Comparison of ENCODE assay signal across 19 mouse cellular contexts in the genomic region with DNA sequence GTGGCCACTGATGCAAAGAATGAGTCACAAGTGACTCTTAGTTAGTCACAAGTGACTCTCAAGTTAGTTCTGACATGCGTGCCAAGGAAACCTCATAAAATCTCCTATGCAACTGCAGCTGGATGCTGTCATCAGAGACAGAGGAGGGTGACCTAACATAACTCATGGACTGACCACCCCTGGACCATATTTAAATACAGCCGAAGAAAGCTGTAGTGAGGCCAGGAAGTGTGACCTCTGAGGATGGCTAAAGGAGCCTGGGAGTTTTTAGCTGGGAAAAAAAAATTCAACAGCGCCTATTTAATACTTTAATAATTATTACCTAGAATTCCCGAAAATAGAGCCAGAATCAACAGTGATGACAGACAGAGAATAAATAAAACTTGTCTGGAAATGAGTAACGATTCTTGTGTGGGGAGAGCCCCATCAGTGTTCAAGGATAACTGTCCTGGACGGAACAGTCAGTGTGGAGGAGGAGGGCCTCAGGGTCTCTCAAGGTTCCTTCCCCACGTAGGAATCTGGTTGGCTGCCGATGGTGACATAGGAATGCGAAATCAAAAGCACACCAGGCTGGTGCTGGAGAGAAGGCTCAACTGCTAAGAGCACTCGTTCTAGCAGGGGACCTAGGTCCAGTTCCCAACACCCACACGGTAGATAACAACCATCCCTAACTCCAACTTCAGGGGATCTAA. TPM values are rescaled to one million over a fixed set of nuclear protein-coding genes. Genes with fewer than 3 reads are reported as not detected.
DNase-seq lines count a peak whose midpoint lies in the region; ATAC-seq and TF ChIP-seq lines count a peak whose summit lies in the region.
"Had no signal": no experiment of that assay in that cellular context is flagged by ENCODE, and none has a peak within 500 bp of the region (broad histone marks: within the 10 kb centered on the region; RNA-seq: fewer than 3 reads in every experiment).

No protein-coding gene starts in this region.

- TF ChIP-seq POLR2A in heart, adult 2 months (IDR thresholded peaks at IDR 0.05; ENCODE audit: insufficient read depth, low read depth, low read length) = no peak
- no peak for TF ChIP-seq POLR2A in embryonic fibroblast, embryonic 13.5 days (IDR thresholded peaks at IDR 0.05; ENCODE audit: low read depth, low read length)

- no peak for TF ChIP-seq CTCF in heart, adult 2 months (IDR thresholded peaks at IDR 0.05)
- TF ChIP-seq CTCF in embryonic fibroblast, embryonic 13.5 days (IDR thresholded peaks at IDR 0.05; ENCODE audit: borderline replicate concordance, insufficient read depth, low read length) = no peak

- no peaks in the 10 kb centered on the region for H3K9me3 ChIP-seq in forebrain, embryonic 12.5 days
- H3K9me3 ChIP-seq: embryonic facial prominence, embryonic 13.5 days; heart, embryonic 10.5 days; hindbrain, embryonic 10.5 days; liver, embryonic 13.5 days; neural tube, embryonic 15.5 days had no signal

- no peaks in the 10 kb centered on the region for H3K4me1 ChIP-seq in heart, adult 2 months (ENCODE audit: control insufficient read depth, insufficient read depth, low read length)
- H3K4me1 ChIP-seq in embryonic fibroblast, embryonic 13.5 days (ENCODE audit: control insufficient read depth, insufficient read depth, low read length) = peaks cover 4% of the 10 kb centered on the region; the same call in 1 of the 2 replicates
- H3K4me1 ChIP-seq in forebrain, embryonic 12.5 days = no peaks in the 10 kb centered on the region
- H3K4me1 ChIP-seq: neural tube, embryonic 15.5 days had no signal

- H3K36me3 ChIP-seq in heart, adult 2 months (ENCODE audit: control insufficient read depth, insufficient read depth, low read length) = no peaks in the 10 kb centered on the region
- no peaks in the 10 kb centered on the region for H3K36me3 ChIP-seq in forebrain, embryonic 12.5 days (replicated peaks)
- H3K36me3 ChIP-seq: embryonic facial prominence, embryonic 13.5 days; liver, embryonic 13.5 days; neural tube, embryonic 15.5 days had no signal

- no peak overlapping the region for H3K4me2 ChIP-seq in forebrain, embryonic 12.5 days
- H3K4me2 ChIP-seq: embryonic facial prominence, embryonic 13.5 days; liver, embryonic 13.5 days; neural tube, embryonic 15.5 days had no signal

- TF ChIP-seq EP300 in heart, adult 2 months (IDR thresholded peaks at IDR 0.05; ENCODE audit: insufficient read depth, low read depth, low read length) = no peak

- no peak for ATAC-seq in megakaryocyte-erythroid progenitor cell, adult 5-6 weeks (replicated peaks; ENCODE audit: low FRiP score, low TSS enrichment, poor library complexity, severe bottlenecking)
- no peak for ATAC-seq in inflammation-experienced regulatory T-cells, adult 6 months
- ATAC-seq in forebrain, embryonic 12.5 days (ENCODE audit: low FRiP score) = no peak
- ATAC-seq: forebrain, embryonic 14.5 days had no signal

- peak; percentile 40 to 46 for DNase-seq in heart, postnatal 10 days
- no peak for DNase-seq in heart, adult 2 months
- DNase-seq in 3T3-L1 (ENCODE audit: low read depth, low spot score) = peak; percentile 96
- DNase-seq in kidney, postnatal 25 days = peak; percentile 47 to 63
- DNase-seq: adrenal gland, postnatal 25 days; cerebellum, postnatal 25 days; layer of hippocampus, adult 9-11 months; liver, embryonic 13.5 days; retina, postnatal 1 day had no signal

- intact Hi-C loops in heart, postnatal 10 days (cut with DNase I) = no loop called here
- intact Hi-C loops in heart, adult 2 months (cut with DNase I) = no loop called here

- H3K27ac ChIP-seq in heart, adult 2 months = no peak overlapping the region
- peak overlapping the region; percentile 48; the same call in 1 of the 2 replicates for H3K27ac ChIP-seq in embryonic fibroblast, embryonic 13.5 days (ENCODE audit: insufficient read depth, low read length)
- no peak overlapping the region for H3K27ac ChIP-seq in forebrain, embryonic 12.5 days
- H3K27ac ChIP-seq: embryonic facial prominence, embryonic 13.5 days; heart, embryonic 10.5 days; hindbrain, embryonic 10.5 days; liver, embryonic 13.5 days; macrophage; neural tube, embryonic 15.5 days had no signal

- H3K4me3 ChIP-seq in heart, adult 2 months = no peak overlapping the region
- H3K4me3 ChIP-seq in embryonic fibroblast, embryonic 13.5 days (ENCODE audit: insufficient read depth, low read length) = no peak overlapping the region
- no peak overlapping the region for H3K4me3 ChIP-seq in forebrain, embryonic 12.5 days (replicated peaks)
- H3K4me3 ChIP-seq: embryonic facial prominence, embryonic 13.5 days; heart, embryonic 10.5 days; hindbrain, embryonic 10.5 days; liver, embryonic 13.5 days; neural tube, embryonic 15.5 days had no signal

- WGBS in heart, adult 2 months = 71% methylated on average over 11 of the region's 11 CpGs
- WGBS in forebrain, embryonic 12.5 days = 87% methylated on average over 11 of the region's 11 CpGs

- no peak overlapping the region for H3K9ac ChIP-seq in heart, adult 2 months (ENCODE audit: low read depth, low read length)
- no peak overlapping the region for H3K9ac ChIP-seq in forebrain, embryonic 12.5 days
- H3K9ac ChIP-seq: embryonic facial prominence, embryonic 13.5 days; liver, embryonic 13.5 days; neural tube, embryonic 15.5 days had no signal

- no peaks in the 10 kb centered on the region for H3K27me3 ChIP-seq in heart, adult 2 months (ENCODE audit: control insufficient read depth, insufficient read depth, low read length)
- no peaks in the 10 kb centered on the region for H3K27me3 ChIP-seq in forebrain, embryonic 12.5 days
- H3K27me3 ChIP-seq: embryonic facial prominence, embryonic 13.5 days; liver, embryonic 13.5 days; neural tube, embryonic 15.5 days had no signal

- no peaks in the 10 kb centered on the region for H3K79me2 ChIP-seq in heart, adult 2 months (replicated peaks; ENCODE audit: control insufficient read depth, insufficient read depth, low read length)

RNA-seq across cellular contexts. Expression of gene Slc13a4, which starts 34.4 kb away (rescaled TPM):
- total RNA-seq in heart, postnatal 10 days (2021) = under 1 TPM; 0.12 TPM
- not detected for total RNA-seq in heart, adult 2 months (2021)
- polyA plus RNA-seq in heart, adult 2 months (2012; rRNA removed) = 0.53 and 0.70 TPM in 2 replicates
- polyA plus RNA-seq in embryonic fibroblast, embryonic 13.5 days (2011; ENCODE audit: insufficient read length, low read depth, missing spikeins) = not detected in 2 replicates
- not detected in 2 replicates for total RNA-seq in megakaryocyte-erythroid progenitor cell, adult 5-6 weeks (2014; fragmentation: Nextera tagmentation)
- not detected in 2 replicates for total RNA-seq in megakaryocyte-erythroid progenitor cell, adult 5-6 weeks (2017)
- under 1 TPM in 1 of 3 experiments, not detected in 2; 0.19 TPM for polyA plus RNA-seq in inflammation-experienced regulatory T-cells, adult 6 months (2017; shearing (Covaris generic))
- 0.09 and 0.14 TPM in 2 replicates for polyA plus RNA-seq in forebrain, embryonic 12.5 days (2016; fragmentation: Nextera tagmentation; extraction: Ambion mirVana)
- polyA plus RNA-seq: macrophage had no signal

RNA-seq across cellular contexts. Expression of gene Fam180a, which starts 52.4 kb away (rescaled TPM):
- total RNA-seq in heart, postnatal 10 days (2021) = 1 to 10 TPM in 1 of 2 experiments, under 1 TPM in 1; 0.74 to 1.3 TPM
- total RNA-seq in heart, adult 2 months (2021) = under 1 TPM; 0.34 to 0.41 TPM
- polyA plus RNA-seq in heart, adult 2 months (2012; rRNA removed) = 0.16 and 0.23 TPM in 2 replicates
- 0.62 and 3.0 TPM in 2 replicates for polyA plus RNA-seq in embryonic fibroblast, embryonic 13.5 days (2011; ENCODE audit: insufficient read length, low read depth, missing spikeins)
- not detected in 2 replicates for total RNA-seq in megakaryocyte-erythroid progenitor cell, adult 5-6 weeks (2014; fragmentation: Nextera tagmentation)
- not detected in 2 replicates for total RNA-seq in megakaryocyte-erythroid progenitor cell, adult 5-6 weeks (2017)
- polyA plus RNA-seq in inflammation-experienced regulatory T-cells, adult 6 months (2017; shearing (Covaris generic)) = not detected
- polyA plus RNA-seq in forebrain, embryonic 12.5 days (2016; fragmentation: Nextera tagmentation; extraction: Ambion mirVana) = not detected in 2 replicates
- polyA plus RNA-seq: hindbrain, embryonic 10.5 days; macrophage had no signal

Comparison
In these comparisons a context has a peak if more than half of its experiments do, and no peak if none do; other contexts are left out.
1. DNase-seq: peak in heart, postnatal 10 days (2 of 2), 3T3-L1 (single experiment) and kidney, postnatal 25 days (2 of 2); none in heart, adult 2 months (0 of 2).